Mouse (Mus musculus) midbrain, embryonic 11.5 days (tissue): ENCODE data around the gene Nf2. TPM values are rescaled to one million over a fixed set of nuclear protein-coding genes. Genes with fewer than 3 reads are reported as not detected.

Source experiments
- ATAC-seq: fragments of 200-750 bp; cut with Nextera tagmentation; 2 replicates; pipeline ENCODE4 v1.8.0; 2017; ENCODE audit warnings: moderate TSS enrichment, moderate library complexity; ENCODE audit not compliant: low FRiP score
- DNase-seq: peaks from one replicate; pipeline ENCODE4 v3.0.0; 2015; ENCODE audit warnings: low spot score; ENCODE audit errors: missing footprints
- H3K27ac ChIP-seq: fragments of 300-500 bp; sonication (generic); 2 replicates; pipeline ENCODE4 v1.5.1; 2014; ENCODE audit warnings: low read depth, low read length
- H3K27me3 ChIP-seq: fragments of 300-500 bp; sonication (generic); 2 replicates; pipeline ENCODE4 v1.6.1; 2014; ENCODE audit warnings: mild to moderate bottlenecking, low read length, moderate library complexity, mixed read lengths; ENCODE audit not compliant: control insufficient read depth, insufficient read depth
- H3K36me3 ChIP-seq: fragments of 300-500 bp; sonication (generic); 2 replicates; pipeline ENCODE4 v1.6.1; 2014; ENCODE audit warnings: mild to moderate bottlenecking, low read length, moderate library complexity, mixed read lengths; ENCODE audit not compliant: control insufficient read depth, insufficient read depth
- H3K4me1 ChIP-seq: fragments of 300-500 bp; sonication (generic); 2 replicates; pipeline ENCODE4 v1.6.1; 2014; ENCODE audit warnings: low read length; ENCODE audit not compliant: control insufficient read depth, insufficient read depth
- H3K4me2 ChIP-seq: fragments of 300-500 bp; sonication (generic); 2 replicates; pipeline ENCODE4 v1.6.1; 2014; ENCODE audit warnings: mild to moderate bottlenecking, moderate library complexity
- H3K4me3 ChIP-seq: fragments of 300-500 bp; sonication (generic); 2 replicates; pipeline ENCODE4 v1.5.1; 2014; ENCODE audit warnings: low read depth, low read length
- H3K9ac ChIP-seq: fragments of 300-500 bp; sonication (generic); 2 replicates; pipeline ENCODE4 v1.6.1; 2014; ENCODE audit warnings: low read length
- H3K9me3 ChIP-seq: fragments of 300-500 bp; sonication (generic); 2 replicates; pipeline ENCODE4 v1.6.1; 2016; ENCODE audit warnings: low read length; ENCODE audit not compliant: control insufficient read depth
- WGBS: fragments of 180-500 bp; shearing (Covaris S2); extraction: QIAGEN DNeasy Blood & Tissue Kit; methylation state at CpG from one replicate; pipeline ENCODE4 v1.1.7; 2014; 5-methylcytosine and 5-hydroxymethylcytosine counted together
- polyA plus RNA-seq: library from polyadenylated mRNA; unstranded; fragments of >200 nt; fragmentation: Nextera tagmentation; extraction: Ambion mirVana; gene quantifications from 2 replicates; pipeline ENCODE4 v1.2.1, GENCODE M21; 2014

Gene Nf2
- 46.9 and 51.0 TPM in 2 replicates for polyA plus RNA-seq

GRCm38 (mm10) chr11:4849258-4849943, at the start of gene Nf2:
Nf2 (minus strand) TSS chr11:4849536.
- H3K36me3 ChIP-seq, result no peaks in the 10 kb centered on the region
- DNase-seq (peak; percentile 98), ATAC-seq (peak; percentile 99)
- H3K9me3 ChIP-seq, result no peaks in the 10 kb centered on the region
- under 1% methylated on average over 51 of the region's 60 CpGs for WGBS
- no peaks in the 10 kb centered on the region for H3K27me3 ChIP-seq
- H3K9ac ChIP-seq, result peak within 1 kb of the TSS; percentile 93
- peak within 1 kb of the TSS; percentile 55; the same call in 1 of the 2 replicates for H3K27ac ChIP-seq
- H3K4me2 ChIP-seq, result peak within 1 kb of the TSS; percentile 54
- peaks cover 7% of the 10 kb centered on the region for H3K4me1 ChIP-seq
- H3K4me3 ChIP-seq, result peak within 1 kb of the TSS; percentile 88

GRCm38 (mm10) chr11:4894848-4895816, 45.8 kb upstream of the Nf2 start, which contains the start of gene Thoc5:
Thoc5 (plus strand) TSS chr11:4895320.
- Histone ChIP-seq H3K4me3 (peak within 1 kb of the TSS; percentile 82), H3K9me3 (no peaks in the 10 kb centered on the region), H3K4me2 (peak within 1 kb of the TSS; percentile 85), H3K36me3 (peaks cover 5% of the 10 kb centered on the region; the same call in 1 of the 2 replicates), H3K27ac (peak within 1 kb of the TSS; percentile 36), H3K4me1 (peaks cover 6% of the 10 kb centered on the region), H3K9ac (peak within 1 kb of the TSS; percentile 90), H3K27me3 (no peaks in the 10 kb centered on the region)
- 3% methylated on average over 52 of the region's 52 CpGs for WGBS
- ATAC-seq (peak; percentile 95), DNase-seq (peak; percentile 97)

GRCm38 (mm10) chr11:4886987-4887386, 37.7 kb upstream of the Nf2 start:
- ATAC-seq (no peak), DNase-seq (no peak)
- Histone ChIP-seq H3K27ac (no peak overlapping the region), H3K27me3 (no peaks in the 10 kb centered on the region), H3K4me3 (no peak overlapping the region), H3K9ac (no peak overlapping the region), H3K4me2 (no peak overlapping the region), H3K9me3 (no peaks in the 10 kb centered on the region), H3K36me3 (peaks cover 9% of the 10 kb centered on the region), H3K4me1 (no peaks in the 10 kb centered on the region)
- 90% methylated on average over 3 of the region's 3 CpGs for WGBS

GRCm38 (mm10) chr11:4885385-4885903, 36.1 kb upstream of the Nf2 start:
- Histone ChIP-seq H3K27me3 (no peaks in the 10 kb centered on the region), H3K36me3 (peaks cover 9% of the 10 kb centered on the region), H3K4me3 (no peak overlapping the region), H3K9ac (no peak overlapping the region), H3K4me1 (no peaks in the 10 kb centered on the region), H3K27ac (no peak overlapping the region), H3K4me2 (no peak overlapping the region), H3K9me3 (no peaks in the 10 kb centered on the region)
- WGBS, result 72% methylated on average over 2 of the region's 2 CpGs
- ATAC-seq (no peak), DNase-seq (peak; percentile 96)

GRCm38 (mm10) chr11:4882892-4883627, 33.7 kb upstream of the Nf2 start:
- Histone ChIP-seq H3K4me1 (no peaks in the 10 kb centered on the region), H3K4me3 (no peak overlapping the region), H3K27me3 (no peaks in the 10 kb centered on the region), H3K4me2 (no peak overlapping the region), H3K9me3 (no peaks in the 10 kb centered on the region), H3K27ac (no peak overlapping the region), H3K36me3 (no peaks in the 10 kb centered on the region), H3K9ac (no peak overlapping the region)
- WGBS, result 50% methylated on average over 14 of the region's 14 CpGs
- DNase-seq (no peak), ATAC-seq (no peak)

- Histone ChIP-seq H3K4me1 (no peaks in the 10 kb centered on the region), H3K4me2 (no peak overlapping the region), H3K27ac (no peak overlapping the region), H3K9me3 (no peaks in the 10 kb centered on the region), H3K36me3 (no peaks in the 10 kb centered on the region), H3K4me3 (no peak overlapping the region), H3K9ac (no peak overlapping the region), H3K27me3 (no peaks in the 10 kb centered on the region)
- WGBS, result 83% methylated on average over 4 of the region's 4 CpGs
- no peak for DNase-seq
- no peak for ATAC-seq
Observed at GRCm38 (mm10) chr11:4881087-4881486, 31.8 kb upstream of the Nf2 start.

GRCm38 (mm10) chr11:4874551-4874950, 25.2 kb upstream of the Nf2 start:
- H3K27ac ChIP-seq, result no peak overlapping the region
- WGBS, result 3% methylated on average over 10 of the region's 10 CpGs
- H3K9me3 ChIP-seq, result no peaks in the 10 kb centered on the region
- peak overlapping the region; percentile 76 for H3K4me2 ChIP-seq
- H3K36me3 ChIP-seq, result no peaks in the 10 kb centered on the region
- H3K27me3 ChIP-seq, result no peaks in the 10 kb centered on the region
- H3K4me3 ChIP-seq, result peak overlapping the region; percentile 70
- peaks cover 6% of the 10 kb centered on the region for H3K4me1 ChIP-seq
- ATAC-seq (peak; percentile 35; the same call in 1 of the 2 replicates), DNase-seq (peak; percentile 93)
- peak overlapping the region; percentile 83 for H3K9ac ChIP-seq

- Histone ChIP-seq H3K27ac (no peak within 1 kb of the TSS), H3K36me3 (no peaks in the 10 kb centered on the region), H3K27me3 (no peaks in the 10 kb centered on the region), H3K9ac (peak within 1 kb of the TSS; percentile 83), H3K9me3 (no peaks in the 10 kb centered on the region), H3K4me2 (peak within 1 kb of the TSS; percentile 76), H3K4me1 (peaks cover 6% of the 10 kb centered on the region), H3K4me3 (peak within 1 kb of the TSS; percentile 70)
- ATAC-seq, result peak; percentile 94
- WGBS, result under 1% methylated on average over 30 of the region's 30 CpGs
- DNase-seq, result peak; percentile 98
Observed at GRCm38 (mm10) chr11:4873755-4874475, 24.6 kb upstream of the Nf2 start, which contains the start of gene Nipsnap1. Nipsnap1 (plus strand) TSS chr11:4873951.
